Mouse (Mus musculus) E14TG2a.4 (cell line): ENCODE measurements at regions not wholly inside any gene's neighbourhood (a gene's known extent, or its start where the extent isn't known, plus 50 kb on each side); places are given as distances from the start of the nearest gene placed in this dataset.
"Not testable (repeated sequence)": the region's sequence is repeated elsewhere in the genome, so short reads cannot be mapped to it uniquely, and the experiment has no call there.

Experiments
- H3K27me3 ChIP-seq: 2 replicates; pipeline ENCODE4 v1.6.1; 2014; ENCODE audit warnings: low read length, control low read depth; ENCODE audit not compliant: insufficient read depth
- H3K36me3 ChIP-seq: 2 replicates; pipeline ENCODE4 v1.6.1; 2014; ENCODE audit warnings: low read length, control low read depth; ENCODE audit not compliant: insufficient read depth
- H3K4me1 ChIP-seq: replicated peaks from 2 replicates; pipeline ENCODE4 v1.6.1; 2014; ENCODE audit warnings: low read depth, low read length, control low read depth
- H3K4me3 ChIP-seq: replicated peaks from 2 replicates; pipeline ENCODE4 v1.5.1; 2014; ENCODE audit warnings: mild to moderate bottlenecking, low read length
- H3K9me3 ChIP-seq: 2 replicates; pipeline ENCODE4 v1.6.1; 2014; ENCODE audit warnings: low read length, control low read depth
- CTCF ChIP-seq: conservative IDR thresholded peaks from 2 replicates; pipeline ENCODE4 v1.5.1; 2014; ENCODE audit warnings: low read length
- NANOG ChIP-seq: IDR thresholded peaks from 2 replicates; pipeline ENCODE4 v1.6.1; 2014; ENCODE audit warnings: borderline replicate concordance, low read length, mixed read lengths
- POU5F1 ChIP-seq: IDR thresholded peaks from 2 replicates; pipeline ENCODE4 v1.6.1; 2014; ENCODE audit warnings: low read length, borderline replicate concordance

DNA sequence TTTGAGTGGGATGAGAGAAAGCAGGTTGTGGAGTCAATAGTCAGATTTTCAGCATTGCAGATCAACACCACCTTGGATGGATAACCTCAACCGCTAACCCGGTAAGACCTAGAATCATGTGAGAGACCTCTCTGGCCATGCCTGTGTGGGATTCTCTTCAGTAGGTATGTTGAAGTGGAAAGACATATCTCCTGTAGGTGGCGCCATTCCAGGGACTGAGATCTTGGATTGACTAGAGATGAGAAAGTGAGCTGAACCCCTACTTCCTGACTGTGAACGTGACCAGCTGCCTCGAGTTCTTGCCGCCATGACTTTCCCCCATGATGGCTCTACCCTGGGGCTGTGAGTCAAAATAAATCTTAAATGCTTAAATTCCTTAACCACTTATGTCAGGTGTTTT is 102.7 kb downstream of the Eva1a start:
- peaks cover 7% of the 10 kb centered on the region for H3K9me3 ChIP-seq
- no peaks in the 10 kb centered on the region for H3K36me3 ChIP-seq
- H3K27me3 ChIP-seq, result no peaks in the 10 kb centered on the region
- peak; percentile 45; the same call in 1 of the 2 replicates for TF ChIP-seq CTCF
- TF ChIP-seq NANOG, result no peak
- TF ChIP-seq POU5F1, result no peak
- no peaks in the 10 kb centered on the region for H3K4me1 ChIP-seq
- no peak overlapping the region for H3K4me3 ChIP-seq

DNA sequence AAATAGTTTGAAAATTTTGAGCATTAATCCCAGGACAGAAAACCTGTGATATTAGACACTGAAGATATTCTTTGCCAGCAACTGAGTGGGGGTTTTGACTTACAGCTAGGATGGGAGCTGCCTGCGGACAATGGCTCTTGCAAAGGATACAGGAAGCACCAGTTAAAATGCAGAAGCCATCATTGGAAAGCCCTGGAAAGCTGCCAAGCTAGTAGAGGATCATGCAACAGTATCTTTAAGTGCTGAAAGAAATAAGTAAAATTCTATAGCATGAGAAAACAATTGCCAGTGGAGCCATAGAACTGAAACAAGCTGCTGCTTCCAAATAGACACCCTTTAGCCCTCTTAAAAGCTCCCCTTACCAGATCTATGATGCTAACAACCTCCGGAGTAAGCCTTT is 109.2 kb downstream of the Eva1a start:
- Histone ChIP-seq H3K4me1 (no peaks in the 10 kb centered on the region), H3K4me3 (no peak overlapping the region), H3K9me3 (peaks cover 4% of the 10 kb centered on the region; the same call in 1 of the 2 replicates), H3K36me3 (no peaks in the 10 kb centered on the region), H3K27me3 (no peaks in the 10 kb centered on the region)
- no peak for TF ChIP-seq POU5F1
- no peak for TF ChIP-seq CTCF
- TF ChIP-seq NANOG, result no peak

- H3K9me3 ChIP-seq, result no peaks in the 10 kb centered on the region
- H3K4me1 ChIP-seq, result peaks cover 26% of the 10 kb centered on the region
- no peaks in the 10 kb centered on the region for H3K36me3 ChIP-seq
- no peaks in the 10 kb centered on the region for H3K27me3 ChIP-seq
- TF ChIP-seq POU5F1 (no peak), NANOG (no peak)
- H3K4me3 ChIP-seq, result no peak overlapping the region
Observed at GRCm38 (mm10) chr6:82170349-82171080, 129.7 kb downstream of the Eva1a start.

DNA sequence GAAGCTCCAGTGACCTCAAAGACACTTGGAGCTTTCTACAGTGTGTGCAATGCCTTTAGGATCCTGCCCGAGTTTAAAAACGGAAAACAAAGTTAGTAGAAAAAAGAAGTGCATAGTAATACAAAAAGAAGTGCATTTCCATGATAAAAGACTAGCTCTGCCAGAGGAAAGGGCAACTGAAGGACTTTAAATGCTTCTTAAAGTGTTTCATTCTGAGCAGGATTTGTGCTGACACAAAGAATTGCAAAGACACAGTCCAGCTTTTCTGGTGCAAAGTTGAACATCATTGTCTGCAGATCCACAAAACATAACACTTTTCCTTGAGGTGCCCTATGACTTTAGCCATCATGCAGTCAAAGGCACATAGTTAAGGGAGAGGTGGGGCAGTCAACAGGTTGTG is 134.1 kb downstream of the Eva1a start:
- no peaks in the 10 kb centered on the region for H3K27me3 ChIP-seq
- no peaks in the 10 kb centered on the region for H3K36me3 ChIP-seq
- H3K4me1 ChIP-seq, result peaks cover 32% of the 10 kb centered on the region
- TF ChIP-seq NANOG (peak; percentile 86), POU5F1 (peak; percentile 90), CTCF (no peak)
- no peak overlapping the region for H3K4me3 ChIP-seq
- H3K9me3 ChIP-seq, result peaks cover 4% of the 10 kb centered on the region; the same call in 1 of the 2 replicates

GRCm38 (mm10) chr6:82200130-82200529 is 159.3 kb downstream of the Eva1a start:
- no peaks in the 10 kb centered on the region for H3K36me3 ChIP-seq
- H3K4me3 ChIP-seq, result no peak overlapping the region
- TF ChIP-seq POU5F1 (no peak), NANOG (no peak), CTCF (no peak)
- H3K9me3 ChIP-seq, result no peaks in the 10 kb centered on the region
- no peaks in the 10 kb centered on the region; the same call in 1 of the 2 replicates for H3K4me1 ChIP-seq
- no peaks in the 10 kb centered on the region for H3K27me3 ChIP-seq

GRCm38 (mm10) chr6:82204821-82205566 is 164.2 kb downstream of the Eva1a start:
- no peaks in the 10 kb centered on the region; the same call in 1 of the 2 replicates for H3K4me1 ChIP-seq
- TF ChIP-seq NANOG (no peak), POU5F1 (no peak), CTCF (no peak)
- H3K4me3 ChIP-seq, result no peak overlapping the region
- no peaks in the 10 kb centered on the region for H3K27me3 ChIP-seq
- no peaks in the 10 kb centered on the region for H3K9me3 ChIP-seq
- no peaks in the 10 kb centered on the region for H3K36me3 ChIP-seq

GRCm38 (mm10) chr6:82237834-82238233 is 164.3 kb upstream of the Tacr1 start:
- Histone ChIP-seq H3K4me1 (no peaks in the 10 kb centered on the region), H3K9me3 (no peaks in the 10 kb centered on the region; the same call in 1 of the 2 replicates), H3K4me3 (no peak overlapping the region), H3K36me3 (no peaks in the 10 kb centered on the region), H3K27me3 (no peaks in the 10 kb centered on the region)
- TF ChIP-seq NANOG (no peak), POU5F1 (no peak), CTCF (no peak)

DNA sequence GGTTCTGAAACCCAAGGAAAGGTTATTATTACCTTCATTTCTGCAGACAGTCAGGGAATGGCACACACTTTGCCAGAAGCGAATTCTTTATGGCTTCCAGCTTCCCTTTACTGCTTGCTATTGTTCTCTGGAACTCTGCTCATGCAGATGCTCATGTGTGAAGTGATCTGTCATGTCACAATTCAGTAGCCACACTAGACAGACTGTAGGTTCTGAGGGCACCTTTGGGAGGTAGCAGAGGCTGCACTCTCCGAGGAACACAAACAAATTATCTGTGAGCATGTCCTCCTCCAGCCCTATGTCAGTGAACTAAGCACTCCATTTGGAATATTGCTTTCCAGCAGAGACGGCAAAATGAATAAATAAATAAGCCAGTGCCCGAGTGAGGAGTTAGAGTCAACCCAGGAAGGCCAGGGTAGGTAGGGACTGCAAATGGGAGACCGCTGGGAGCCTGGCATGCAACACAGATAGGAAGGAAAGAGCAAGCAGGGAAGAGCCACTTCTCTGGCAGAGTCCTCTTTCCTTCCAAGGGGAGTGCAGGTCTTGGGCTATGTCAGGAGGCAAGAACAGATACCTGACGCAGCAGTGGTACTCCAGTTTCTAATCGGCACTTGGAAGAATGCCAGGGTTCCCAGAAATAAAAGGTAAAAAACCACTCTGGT is 161.4 kb upstream of the Tacr1 start:
- no peaks in the 10 kb centered on the region for H3K27me3 ChIP-seq
- H3K4me3 ChIP-seq, result no peak overlapping the region
- no peaks in the 10 kb centered on the region for H3K4me1 ChIP-seq
- TF ChIP-seq POU5F1, result no peak
- no peak for TF ChIP-seq NANOG
- no peak for TF ChIP-seq CTCF
- no peaks in the 10 kb centered on the region for H3K36me3 ChIP-seq
- no peaks in the 10 kb centered on the region for H3K9me3 ChIP-seq

DNA sequence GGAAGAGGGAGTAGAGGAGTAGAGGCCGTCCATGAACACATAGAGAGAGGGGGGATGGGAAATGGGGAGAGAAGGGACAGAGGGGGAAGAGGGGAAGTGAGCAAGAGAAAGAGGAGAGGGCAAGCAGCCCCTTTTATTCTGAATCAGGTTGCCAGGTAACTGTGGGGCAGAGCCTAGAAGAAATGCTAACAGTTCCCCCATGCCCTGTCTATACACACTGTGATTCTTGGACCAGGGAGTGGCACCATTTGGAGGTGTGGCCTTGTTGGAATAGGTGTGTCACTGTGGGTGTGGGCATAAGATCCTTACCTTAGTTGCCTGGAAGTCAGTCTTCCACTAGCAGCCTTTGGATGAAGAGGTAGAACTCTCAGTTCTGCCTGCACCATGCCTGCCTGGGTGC is 154.5 kb upstream of the Tacr1 start:
- not testable (repeated sequence) for H3K4me1 ChIP-seq, H3K36me3 ChIP-seq, H3K9me3 ChIP-seq, H3K27me3 ChIP-seq, H3K4me3 ChIP-seq
